Mouse (Mus musculus): ENCODE measurements around the gene Zfp869. TPM values are rescaled to one million over a fixed set of nuclear protein-coding genes. Genes with fewer than 3 reads are reported as not detected.
"Not testable (repeated sequence)": the region's sequence is repeated elsewhere in the genome, so short reads cannot be mapped to it uniquely, and the experiment has no call there.

The Zfp869 gene
- 25.1 and 28.9 TPM in 2 replicates for polyA plus RNA-seq (2015; fragmentation: Nextera tagmentation; extraction: Ambion mirVana)

DNA sequence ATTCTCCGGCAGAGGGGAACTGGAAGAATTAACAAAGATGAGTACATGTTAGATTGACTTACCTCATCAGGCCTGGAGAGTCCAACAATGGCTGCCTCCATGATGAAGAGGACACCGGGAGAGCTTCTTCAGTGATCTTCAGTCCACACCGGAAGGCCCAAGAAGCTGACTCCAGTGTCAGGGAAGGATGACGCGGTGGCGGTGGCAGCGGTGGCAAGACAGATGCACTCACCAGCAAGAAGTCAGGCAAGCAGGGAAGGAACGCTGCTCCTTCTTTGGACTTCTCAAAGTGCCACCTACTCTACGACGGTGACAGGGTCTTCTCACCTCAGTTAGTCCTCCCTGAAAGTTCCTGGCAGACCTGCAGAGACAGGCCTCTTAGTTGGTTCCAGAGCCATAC, at the start of gene Zfp869:
Gene Zfp869 (minus strand): TSS at position 101 of the 400 bp plus-strand sequence.
- peaks cover 72% of the 10 kb centered on the region for H3K36me3 ChIP-seq

DNA sequence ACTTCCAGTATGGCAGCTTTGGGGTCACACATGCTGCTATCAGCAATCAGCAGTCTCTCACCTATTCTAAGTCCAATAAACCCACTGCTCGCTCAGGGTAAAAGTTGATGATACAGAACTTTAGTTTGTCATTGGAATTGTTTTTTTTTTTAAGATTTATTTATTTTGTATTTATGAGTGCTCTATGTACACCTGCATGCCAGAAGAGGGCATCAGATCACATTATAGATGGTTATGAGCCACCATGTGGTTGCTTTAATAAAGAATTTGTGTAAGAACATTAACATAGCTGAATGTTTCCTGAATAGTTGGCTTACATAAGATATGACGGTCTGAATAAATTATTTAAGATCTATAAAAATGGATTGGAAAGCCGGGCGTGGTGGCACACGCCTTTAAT, 47.8 kb upstream of the Zfp869 start:
- peaks cover 53% of the 10 kb centered on the region for H3K36me3 ChIP-seq
- 95% methylated on average over 5 of the region's 5 CpGs for WGBS

More for the DNA sequence above, at the start of gene Zfp869:
- not testable (repeated sequence) for ATAC-seq (ENCODE audit: low read depth); H3K4me3 ChIP-seq; H3K27me3 ChIP-seq; H3K9me3 ChIP-seq; H3K27ac ChIP-seq (replicated peaks); H3K4me2 ChIP-seq; H3K9ac ChIP-seq
- peaks cover 26% of the 10 kb centered on the region for H3K4me1 ChIP-seq (replicated peaks)
- 95% methylated on average over 10 of the region's 10 CpGs for WGBS

DNA sequence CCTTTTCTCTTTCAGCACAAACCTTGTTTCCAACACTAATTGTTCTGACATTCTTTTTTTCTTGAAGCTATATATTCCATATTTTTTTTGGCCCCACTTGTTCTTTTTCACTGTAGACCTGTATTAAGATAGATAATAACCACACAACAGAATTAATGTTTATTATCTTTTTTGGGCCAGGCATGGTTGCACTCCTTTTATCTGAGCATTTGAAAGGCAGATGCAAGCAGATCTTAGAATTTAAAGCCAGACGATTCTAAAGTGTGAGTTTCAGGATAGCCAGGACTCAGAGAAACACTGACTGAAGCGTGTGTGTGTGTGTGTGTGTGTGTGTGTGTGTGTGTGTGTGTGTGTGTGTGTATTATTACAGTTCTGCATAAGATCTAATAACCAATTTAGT, 41.9 kb upstream of the Zfp869 start:
- H3K27me3 ChIP-seq = no peaks in the 10 kb centered on the region

More for the DNA sequence above, 47.8 kb upstream of the Zfp869 start:
- Histone ChIP-seq H3K4me1 (replicated peaks) (no peaks in the 10 kb centered on the region), H3K9me3 (no peaks in the 10 kb centered on the region), H3K27me3 (no peaks in the 10 kb centered on the region), H3K4me2 (no peak overlapping the region), H3K9ac (no peak overlapping the region), H3K27ac (replicated peaks) (no peak overlapping the region), H3K4me3 (no peak overlapping the region)
- ATAC-seq (ENCODE audit: low read depth) = no peak

DNA sequence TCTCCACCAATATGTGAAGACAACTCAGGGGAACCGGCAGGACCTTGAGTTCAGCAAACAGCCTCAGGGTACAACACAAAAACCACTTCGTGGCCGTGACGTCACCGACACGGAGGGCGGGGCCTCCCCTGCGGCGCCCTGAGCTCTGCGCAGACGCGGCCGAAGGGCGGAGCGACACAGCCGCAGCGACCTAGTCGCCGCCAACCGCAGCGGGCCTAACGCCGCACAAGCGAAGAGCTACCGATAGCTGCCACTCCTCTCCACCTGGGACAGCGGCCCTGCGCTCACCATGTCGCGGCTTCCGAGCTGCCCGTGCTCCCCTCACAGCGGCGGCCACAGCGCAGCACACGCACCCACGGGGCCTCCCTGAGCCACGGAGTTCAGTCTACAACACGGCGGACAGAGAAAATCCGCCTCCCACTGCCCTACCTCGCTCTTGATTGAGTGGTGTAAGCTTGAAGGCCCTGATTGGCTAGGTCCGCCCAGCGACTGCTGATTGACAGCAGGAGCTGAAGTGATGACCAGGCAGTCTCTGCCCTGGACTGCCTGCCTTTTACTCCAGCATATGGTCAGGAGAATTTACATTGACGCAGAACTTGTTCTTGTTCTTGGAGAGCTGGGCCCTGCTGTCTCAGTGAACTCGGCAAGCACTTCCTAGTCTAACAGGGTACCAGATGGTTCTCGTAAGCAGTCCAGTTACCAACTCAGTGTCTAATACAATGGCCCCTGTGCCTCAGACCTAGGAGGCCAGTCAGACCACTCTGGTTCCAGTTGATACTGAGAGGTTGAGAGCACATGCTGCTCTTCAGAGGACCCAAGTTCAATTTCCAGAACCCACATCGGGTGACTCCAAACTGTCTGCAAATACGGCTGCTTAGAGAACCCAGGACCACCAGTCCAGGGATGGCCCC, 39.3 kb upstream of the Zfp869 start, which contains the start of gene Zfp963:
Gene Zfp963 (minus strand): TSS at position 427 of the 911 bp plus-strand sequence.
- Histone ChIP-seq H3K36me3 (no peaks in the 10 kb centered on the region), H3K4me3 (peak within 1 kb of the TSS; percentile 71), H3K27me3 (no peaks in the 10 kb centered on the region), H3K27ac (replicated peaks) (peak within 1 kb of the TSS; percentile 99), H3K9me3 (no peaks in the 10 kb centered on the region), H3K4me1 (replicated peaks) (peaks cover 18% of the 10 kb centered on the region), H3K4me2 (peak within 1 kb of the TSS; percentile 60), H3K9ac (peak within 1 kb of the TSS; percentile 93)
- WGBS = 4% methylated on average over 48 of the region's 48 CpGs
- peak; percentile 99 for ATAC-seq (ENCODE audit: low read depth)

More for the DNA sequence above, 41.9 kb upstream of the Zfp869 start:
- Histone ChIP-seq H3K36me3 (peaks cover 13% of the 10 kb centered on the region), H3K4me2 (no peak overlapping the region), H3K27ac (replicated peaks) (no peak overlapping the region), H3K4me3 (no peak overlapping the region), H3K9me3 (no peaks in the 10 kb centered on the region), H3K9ac (no peak overlapping the region), H3K4me1 (replicated peaks) (peaks cover 18% of the 10 kb centered on the region)
- WGBS = 97% methylated on average over 2 of the region's 2 CpGs
- no peak for ATAC-seq (ENCODE audit: low read depth)

DNA sequence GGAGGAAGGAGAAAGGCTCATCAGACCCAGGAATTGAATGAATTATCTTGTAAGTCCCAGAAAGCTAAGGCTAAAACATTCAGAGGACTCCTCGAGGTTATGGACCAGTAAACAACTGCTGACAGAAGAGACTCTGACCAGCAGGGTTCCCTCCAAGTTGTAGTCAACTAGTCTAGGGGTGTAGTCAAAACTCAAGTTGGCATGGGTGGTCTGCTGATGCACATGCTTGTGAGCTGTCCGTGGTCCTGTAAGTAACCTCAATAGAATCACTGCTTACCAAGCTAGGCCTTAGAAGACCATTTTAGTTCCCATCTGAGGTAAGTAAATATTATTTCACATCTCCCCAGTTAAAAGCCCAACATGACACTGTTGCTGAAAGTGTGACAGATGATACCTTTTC, 30.7 kb upstream of the Zfp869 start:
- WGBS = 80% methylated on average over 2 of the region's 2 CpGs

DNA sequence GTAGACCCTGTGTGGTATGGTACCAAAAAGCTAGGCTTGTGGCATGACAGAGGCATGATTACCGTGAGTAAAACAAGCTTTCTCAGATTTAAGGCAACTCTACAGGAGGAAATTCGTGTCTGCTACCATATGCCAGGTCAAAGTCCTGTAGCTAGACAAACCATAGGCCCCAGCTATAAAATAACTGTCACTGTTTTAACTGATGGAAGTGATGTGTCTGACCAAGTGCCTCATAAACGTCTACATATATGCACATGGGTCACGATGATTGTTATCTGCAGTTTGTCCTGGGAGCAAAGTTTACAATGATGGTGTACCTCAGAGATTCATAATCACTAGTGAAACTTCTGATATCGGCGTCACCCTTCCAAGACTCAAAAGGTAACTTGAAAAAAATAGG, 30.2 kb upstream of the Zfp869 start:
- WGBS = 92% methylated on average over 6 of the region's 6 CpGs
- Histone ChIP-seq H3K27ac (replicated peaks) (no peak overlapping the region), H3K36me3 (peaks cover 27% of the 10 kb centered on the region), H3K9ac (no peak overlapping the region), H3K4me3 (no peak overlapping the region), H3K27me3 (no peaks in the 10 kb centered on the region), H3K4me1 (replicated peaks) (no peaks in the 10 kb centered on the region), H3K4me2 (no peak overlapping the region), H3K9me3 (no peaks in the 10 kb centered on the region)
- no peak for ATAC-seq (ENCODE audit: low read depth)

More for the DNA sequence above, 30.7 kb upstream of the Zfp869 start:
- Histone ChIP-seq H3K4me3 (no peak overlapping the region), H3K9me3 (no peaks in the 10 kb centered on the region), H3K9ac (no peak overlapping the region), H3K4me1 (replicated peaks) (no peaks in the 10 kb centered on the region), H3K4me2 (no peak overlapping the region), H3K27ac (replicated peaks) (no peak overlapping the region), H3K36me3 (peaks cover 27% of the 10 kb centered on the region), H3K27me3 (no peaks in the 10 kb centered on the region)
- no peak for ATAC-seq (ENCODE audit: low read depth)

DNA sequence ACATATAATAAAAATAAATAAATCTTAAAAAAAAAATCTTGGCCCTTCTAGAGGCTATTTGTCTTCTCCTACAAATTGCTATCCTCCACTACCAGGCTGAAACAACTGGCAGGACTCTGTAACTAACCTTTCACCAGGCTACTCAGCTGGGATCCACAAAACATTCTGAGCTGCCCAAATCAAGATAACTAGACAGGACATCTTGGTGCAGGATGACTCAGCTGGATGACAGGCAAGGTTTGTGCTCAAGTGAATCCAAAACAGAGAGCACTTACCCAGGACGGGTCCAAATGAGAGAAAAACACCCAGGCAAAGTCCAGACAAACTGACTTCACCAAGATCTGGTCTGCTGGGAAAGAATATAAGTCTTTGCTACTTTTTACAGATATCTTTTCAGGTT, 25.0 kb upstream of the Zfp869 start:
- WGBS = 95% methylated on average over 1 of the region's 1 CpGs
- Histone ChIP-seq H3K27me3 (no peaks in the 10 kb centered on the region), H3K4me3 (no peak overlapping the region), H3K4me1 (replicated peaks) (no peaks in the 10 kb centered on the region), H3K9me3 (no peaks in the 10 kb centered on the region), H3K36me3 (0 out of 2 replicates have a peak, but pooled peaks cover 6% of the 10 kb centered on the region), H3K27ac (replicated peaks) (no peak overlapping the region), H3K9ac (no peak overlapping the region), H3K4me2 (no peak overlapping the region)
- no peak for ATAC-seq (ENCODE audit: low read depth)

DNA sequence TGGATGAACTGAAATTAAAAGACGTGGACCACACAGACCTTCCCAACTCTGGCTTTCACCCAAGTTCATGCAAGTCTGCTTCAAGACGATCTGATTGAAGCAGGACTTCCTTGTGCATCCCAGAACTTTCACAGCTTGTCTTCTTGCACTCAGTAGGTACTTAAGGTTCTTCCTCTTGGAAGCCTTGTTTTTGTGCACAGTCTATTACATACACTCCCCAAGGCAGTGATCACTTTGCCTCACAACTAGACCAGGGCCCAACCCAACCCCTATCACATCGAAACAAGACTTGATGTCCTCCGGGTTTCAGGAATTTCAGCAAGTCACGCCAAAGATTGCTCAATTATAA, 6.7 kb upstream of the Zfp869 start:
- Histone ChIP-seq H3K9ac (peak overlapping the region; percentile 52; the same call in 1 of the 2 replicates), H3K9me3 (no peaks in the 10 kb centered on the region), H3K36me3 (peaks cover 11% of the 10 kb centered on the region), H3K27me3 (no peaks in the 10 kb centered on the region), H3K4me1 (replicated peaks) (peaks cover 33% of the 10 kb centered on the region), H3K4me2 (peak overlapping the region; percentile 56), H3K4me3 (peak overlapping the region; percentile 91), H3K27ac (replicated peaks) (peak overlapping the region; percentile 72)
- 50% methylated on average over 5 of the region's 5 CpGs for WGBS
- ATAC-seq (ENCODE audit: low read depth) = peak; percentile 38

DNA sequence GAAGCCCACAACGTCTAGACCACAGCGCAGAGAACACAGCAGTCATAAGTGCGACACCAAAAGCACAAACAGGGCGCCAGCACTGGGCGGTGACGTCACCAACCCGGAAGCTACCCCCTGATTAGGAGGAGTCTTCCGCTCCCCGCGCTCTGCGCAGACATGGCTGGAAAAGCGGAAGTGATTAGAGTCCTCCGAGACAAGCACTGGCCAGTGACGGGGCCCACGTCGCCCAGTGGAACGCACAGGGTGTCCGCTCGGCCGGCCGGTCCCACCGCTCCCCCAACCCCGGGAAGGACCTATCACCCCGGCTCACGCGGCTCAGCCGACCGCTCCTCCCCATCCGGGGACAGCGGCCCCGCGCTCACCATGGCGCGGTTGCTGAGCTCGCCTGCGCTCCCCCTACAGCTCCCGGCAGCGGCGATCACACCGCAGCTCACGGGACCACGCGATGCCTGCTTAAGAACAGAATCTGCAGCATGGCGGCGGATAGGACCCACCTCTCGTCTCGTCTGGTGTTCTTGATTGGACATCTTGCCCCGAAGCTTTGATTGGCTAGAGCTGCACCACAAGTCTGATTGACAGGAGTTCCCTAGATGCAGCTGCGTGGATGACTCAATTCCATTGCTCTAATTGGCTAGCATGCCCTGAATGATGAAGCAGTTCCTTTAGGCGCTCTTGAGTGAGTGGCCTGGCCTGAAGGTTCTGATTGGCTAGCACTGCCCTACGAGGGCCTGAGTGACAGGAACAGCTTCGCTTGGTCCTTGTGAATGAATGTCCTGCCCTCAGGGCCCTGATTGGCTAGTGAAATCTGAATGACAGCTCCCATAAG, 6.1 kb upstream of the Zfp869 start:
- Histone ChIP-seq H3K27ac (replicated peaks) (peak overlapping the region; percentile 100), H3K9ac (peak overlapping the region; percentile 96), H3K9me3 (no peaks in the 10 kb centered on the region), H3K4me1 (replicated peaks) (peaks cover 33% of the 10 kb centered on the region), H3K27me3 (no peaks in the 10 kb centered on the region), H3K4me2 (peak overlapping the region; percentile 57), H3K4me3 (peak overlapping the region; percentile 91), H3K36me3 (peaks cover 16% of the 10 kb centered on the region)
- under 1% methylated on average over 52 of the region's 52 CpGs for WGBS
- peak; percentile 100 for ATAC-seq (ENCODE audit: low read depth)

DNA sequence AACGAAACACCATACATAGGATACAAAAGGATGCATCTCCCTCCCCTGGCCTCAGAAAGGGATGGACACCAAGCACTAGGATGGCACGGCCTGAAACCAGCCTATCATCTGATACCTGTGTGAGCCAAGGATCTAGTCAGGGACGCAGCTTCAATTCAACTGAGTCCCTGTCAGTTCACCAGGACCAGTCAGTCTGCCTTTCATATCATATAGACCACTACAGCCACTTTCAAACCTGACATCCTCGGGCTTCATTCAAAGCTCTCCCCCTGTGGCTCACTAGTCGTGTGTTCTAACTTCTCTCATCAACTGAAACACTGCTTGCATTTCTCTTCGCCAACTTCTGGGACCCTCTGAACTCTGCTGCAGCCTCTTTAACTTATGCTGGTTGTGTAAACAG, 4.8 kb upstream of the Zfp869 start:
- Histone ChIP-seq H3K27me3 (no peaks in the 10 kb centered on the region), H3K9ac (peak overlapping the region; percentile 56), H3K27ac (replicated peaks) (no peak overlapping the region), H3K36me3 (peaks cover 24% of the 10 kb centered on the region), H3K4me3 (peak overlapping the region; percentile 91), H3K4me1 (replicated peaks) (peaks cover 33% of the 10 kb centered on the region), H3K9me3 (no peaks in the 10 kb centered on the region), H3K4me2 (peak overlapping the region; percentile 57)
- 85% methylated on average over 6 of the region's 6 CpGs for WGBS
- ATAC-seq (ENCODE audit: low read depth) = no peak

DNA sequence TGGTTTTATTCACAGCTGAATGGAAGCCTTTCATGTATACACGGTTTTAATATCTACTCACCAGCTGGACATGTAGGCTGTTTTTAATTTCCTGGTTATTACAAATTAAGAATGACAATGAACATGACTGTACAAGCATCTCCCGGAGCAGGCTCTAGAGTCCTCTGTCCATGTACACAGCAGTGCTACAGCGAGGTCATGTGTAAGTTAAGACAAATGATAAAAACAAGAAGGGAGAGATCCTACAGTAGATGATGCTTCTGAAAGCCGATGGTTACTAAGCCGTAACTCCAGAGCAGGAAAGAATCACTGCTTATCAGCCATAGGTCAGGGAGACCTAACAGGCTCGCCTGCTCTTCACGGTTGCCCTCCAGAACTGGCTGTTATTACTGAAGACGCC, 3.0 kb upstream of the Zfp869 start:
- H3K9ac ChIP-seq = 0 out of 2 replicates have a peak overlapping the region, but pooled peaks have one; percentile 5
- WGBS = 91% methylated on average over 8 of the region's 8 CpGs
- no peak for ATAC-seq (ENCODE audit: low read depth)
- no peak overlapping the region for H3K27ac ChIP-seq (replicated peaks)
- H3K36me3 ChIP-seq = peaks cover 43% of the 10 kb centered on the region
- no peak overlapping the region for H3K4me3 ChIP-seq
- H3K4me1 ChIP-seq (replicated peaks) = peaks cover 33% of the 10 kb centered on the region
- no peaks in the 10 kb centered on the region for H3K9me3 ChIP-seq
- H3K4me2 ChIP-seq = no peak overlapping the region
- H3K27me3 ChIP-seq = no peaks in the 10 kb centered on the region

DNA sequence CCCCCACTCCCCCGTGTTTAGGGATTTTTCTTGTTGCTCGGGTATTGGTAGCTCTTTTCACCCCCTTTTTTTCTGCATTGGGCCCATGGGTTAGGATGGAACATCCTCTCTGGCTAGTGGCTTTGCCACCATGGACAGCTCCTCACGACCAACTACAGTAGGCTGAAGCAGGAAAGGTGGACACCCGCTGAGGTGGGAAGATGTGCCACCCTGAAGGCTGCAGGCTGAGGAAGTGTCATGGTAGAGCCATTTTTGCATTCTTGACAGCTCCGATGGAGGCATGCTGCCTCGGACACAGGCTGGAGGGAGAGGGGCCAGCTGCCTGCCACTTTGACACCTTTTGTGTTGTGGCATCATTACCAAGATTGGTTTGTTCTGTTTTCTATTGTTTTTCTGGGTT, 8.7 kb downstream of the Zfp869 start:
- no peaks in the 10 kb centered on the region for H3K27me3 ChIP-seq
- H3K4me1 ChIP-seq (replicated peaks) = no peaks in the 10 kb centered on the region
- no peak overlapping the region for H3K4me3 ChIP-seq
- no peak overlapping the region for H3K27ac ChIP-seq (replicated peaks)
- no peaks in the 10 kb centered on the region for H3K9me3 ChIP-seq
- H3K9ac ChIP-seq = no peak overlapping the region
- no peak overlapping the region for H3K4me2 ChIP-seq
- ATAC-seq (ENCODE audit: low read depth) = no peak
- peaks cover 47% of the 10 kb centered on the region for H3K36me3 ChIP-seq
- 68% methylated on average over 6 of the region's 6 CpGs for WGBS

Measured in neural tube, embryonic 13.5 days (tissue).